Mouse (Mus musculus) brain, embryonic 14.5 days (tissue): ENCODE measurements around the gene Mx1.

Experiments
- CTCF ChIP-seq: fragments of 200-500 bp; IDR thresholded peaks from 2 replicates; pipeline ENCODE4 v1.5.1; 2012; ENCODE audit warnings: inconsistent platforms, mild to moderate bottlenecking, moderate library complexity, borderline replicate concordance; ENCODE audit not compliant: insufficient read depth, insufficient read length; ENCODE audit errors: extremely low read depth
- POLR2A ChIP-seq: fragments of 200-500 bp; IDR thresholded peaks from 2 replicates; pipeline ENCODE4 v1.6.1; 2012; ENCODE audit warnings: mild to moderate bottlenecking, inconsistent platforms, borderline replicate concordance; ENCODE audit not compliant: poor library complexity, insufficient read depth, insufficient read length, severe bottlenecking; ENCODE audit errors: extremely low read depth

DNA sequence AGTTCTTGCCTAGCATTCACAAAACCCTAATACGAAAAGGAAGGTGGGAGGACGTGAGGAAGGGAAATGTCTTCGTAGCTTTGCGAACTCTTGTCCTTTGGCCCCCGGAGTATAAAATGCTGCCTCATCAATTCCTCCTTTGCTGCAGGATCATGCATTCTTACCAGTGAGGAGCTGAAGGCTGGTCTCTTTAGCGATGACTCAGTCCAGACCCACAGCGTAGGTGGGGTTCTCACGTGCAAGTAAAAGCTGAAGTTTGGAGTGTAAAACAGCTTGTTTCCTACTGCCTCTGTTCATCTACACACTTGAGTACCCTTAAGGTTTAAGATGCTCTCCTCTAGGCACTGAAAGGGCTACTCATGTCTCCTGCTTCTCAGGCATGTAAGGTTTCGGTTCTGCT lies 20.7 kb downstream of the Mx1 start:
- TF ChIP-seq CTCF (no peak), POLR2A (no peak)
